Comparison of ENCODE assay signal across 20 mouse cellular contexts in genomic region chr17:69227426-69228014, GRCm38 (mm10).
A peak's percentile ranks its signal among the peaks of the same experiment; 100 is the strongest.
DNase-seq lines count a peak whose midpoint lies in the region; ATAC-seq and TF ChIP-seq lines count a peak whose summit lies in the region.
"Had no signal": no experiment of that assay in that cellular context is flagged by ENCODE, and none has a peak within 500 bp of the region (broad histone marks: within the 10 kb centered on the region; RNA-seq: fewer than 3 reads in every experiment).

No protein-coding gene starts in this region.

- H3K36me3 ChIP-seq in heart, embryonic 11.5 days (ENCODE audit: control insufficient read depth, insufficient read depth, low read length) = no peaks in the 10 kb centered on the region; the same call in 1 of the 2 replicates
- peaks cover 14% of the 10 kb centered on the region for H3K36me3 ChIP-seq in limb, embryonic 14.5 days (ENCODE audit: control insufficient read depth, insufficient read depth, low read length)
- peaks cover 4% of the 10 kb centered on the region; the same call in 1 of the 2 replicates for H3K36me3 ChIP-seq in limb, embryonic 10.5 days
- H3K36me3 ChIP-seq in embryonic facial prominence, embryonic 13.5 days = peaks cover 27% of the 10 kb centered on the region
- H3K36me3 ChIP-seq in forebrain, embryonic 14.5 days (ENCODE audit: control insufficient read depth, insufficient read depth, low read length) = no peaks in the 10 kb centered on the region
- H3K36me3 ChIP-seq: hindbrain, embryonic 12.5 days; midbrain, embryonic 12.5 days had no signal

- no peaks in the 10 kb centered on the region for H3K9me3 ChIP-seq in heart, embryonic 11.5 days (replicated peaks; ENCODE audit: control insufficient read depth, low read length)
- no peaks in the 10 kb centered on the region for H3K9me3 ChIP-seq in limb, embryonic 14.5 days (ENCODE audit: control insufficient read depth, low read length)
- H3K9me3 ChIP-seq in limb, embryonic 10.5 days (replicated peaks) = no peaks in the 10 kb centered on the region
- H3K9me3 ChIP-seq in embryonic facial prominence, embryonic 13.5 days = no peaks in the 10 kb centered on the region
- no peaks in the 10 kb centered on the region for H3K9me3 ChIP-seq in forebrain, embryonic 14.5 days (replicated peaks; ENCODE audit: control insufficient read depth, low read length)
- H3K9me3 ChIP-seq: hindbrain, embryonic 12.5 days; limb, embryonic 15.5 days; midbrain, embryonic 12.5 days had no signal

- peak overlapping the region; percentile 46 for H3K27ac ChIP-seq in heart, embryonic 11.5 days (ENCODE audit: low read depth, low read length)
- no peak overlapping the region; the same call in 1 of the 2 replicates for H3K27ac ChIP-seq in limb, embryonic 14.5 days (replicated peaks; ENCODE audit: low read depth, low read length)
- no peak overlapping the region for H3K27ac ChIP-seq in limb, embryonic 10.5 days
- peak overlapping the region; percentile 48 for H3K27ac ChIP-seq in embryonic facial prominence, embryonic 13.5 days
- H3K27ac ChIP-seq in forebrain, embryonic 14.5 days (ENCODE audit: low read depth, low read length) = no peak overlapping the region
- H3K27ac ChIP-seq: hindbrain, embryonic 12.5 days; left cerebral cortex, adult 2 months; limb, embryonic 15.5 days; midbrain, embryonic 12.5 days had no signal

- no peak overlapping the region for H3K4me3 ChIP-seq in heart, embryonic 11.5 days (ENCODE audit: low read depth, low read length)
- H3K4me3 ChIP-seq in limb, embryonic 14.5 days (replicated peaks; ENCODE audit: low read length) = no peak overlapping the region
- no peak overlapping the region for H3K4me3 ChIP-seq in limb, embryonic 10.5 days
- H3K4me3 ChIP-seq in embryonic facial prominence, embryonic 13.5 days = no peak overlapping the region
- H3K4me3 ChIP-seq in forebrain, embryonic 14.5 days (ENCODE audit: low read depth, low read length) = no peak overlapping the region
- H3K4me3 ChIP-seq: erythroblast, embryonic 14.5 days; hindbrain, embryonic 12.5 days; left cerebral cortex, adult 2 months; limb, embryonic 15.5 days; midbrain, embryonic 12.5 days had no signal

- no peak for ATAC-seq in heart, embryonic 11.5 days (replicated peaks; ENCODE audit: insufficient number of reproducible peaks, low FRiP score, low TSS enrichment)
- peak; percentile 51 for ATAC-seq in limb, embryonic 14.5 days (ENCODE audit: low FRiP score, low read depth)
- no peak for ATAC-seq in embryonic facial prominence, embryonic 13.5 days (ENCODE audit: insufficient number of reproducible peaks, insufficient read depth, low FRiP score, low TSS enrichment, low read depth)
- no peak for ATAC-seq in activated CD4-positive, CD25-positive, alpha-beta regulatory T cell, adult 4 months
- no peak for ATAC-seq in forebrain, embryonic 14.5 days

- no peak for TF ChIP-seq POLR2A in limb, embryonic 14.5 days (IDR thresholded peaks at IDR 0.05; ENCODE audit: borderline replicate concordance, extremely low read depth, insufficient read depth, insufficient read length)

- H3K4me1 ChIP-seq in heart, embryonic 11.5 days (ENCODE audit: control insufficient read depth, insufficient read depth, low read length) = peaks cover 30% of the 10 kb centered on the region
- H3K4me1 ChIP-seq in limb, embryonic 14.5 days (ENCODE audit: control insufficient read depth, insufficient read depth, low read length) = peaks cover 11% of the 10 kb centered on the region; the same call in 1 of the 2 replicates
- H3K4me1 ChIP-seq in limb, embryonic 10.5 days = peaks cover 7% of the 10 kb centered on the region
- peaks cover 44% of the 10 kb centered on the region for H3K4me1 ChIP-seq in embryonic facial prominence, embryonic 13.5 days
- peaks cover 13% of the 10 kb centered on the region for H3K4me1 ChIP-seq in forebrain, embryonic 14.5 days (ENCODE audit: control insufficient read depth, insufficient read depth, low read length)

- H3K4me2 ChIP-seq in heart, embryonic 11.5 days = peak overlapping the region; percentile 30
- no peak overlapping the region for H3K4me2 ChIP-seq in limb, embryonic 14.5 days (replicated peaks; ENCODE audit: low read depth, low read length, severe bottlenecking)
- H3K4me2 ChIP-seq in embryonic facial prominence, embryonic 13.5 days = no peak overlapping the region
- no peak overlapping the region for H3K4me2 ChIP-seq in forebrain, embryonic 14.5 days (ENCODE audit: low read length)
- H3K4me2 ChIP-seq: hindbrain, embryonic 12.5 days; limb, embryonic 15.5 days; midbrain, embryonic 12.5 days had no signal

- no peak overlapping the region for H3K9ac ChIP-seq in heart, embryonic 11.5 days (ENCODE audit: low read depth, low read length)
- H3K9ac ChIP-seq in limb, embryonic 14.5 days (ENCODE audit: low read depth, low read length, severe bottlenecking) = no peak overlapping the region
- H3K9ac ChIP-seq in embryonic facial prominence, embryonic 13.5 days = no peak overlapping the region
- no peak overlapping the region for H3K9ac ChIP-seq in forebrain, embryonic 14.5 days (ENCODE audit: low read length)
- H3K9ac ChIP-seq: hindbrain, embryonic 12.5 days; limb, embryonic 15.5 days; midbrain, embryonic 12.5 days had no signal

- DNase-seq in heart, adult 11 months = no peak
- peak; percentile 27 for DNase-seq in limb, embryonic 14.5 days (ENCODE audit: low spot score)
- no peak for DNase-seq in limb, embryonic 10.5 days (ENCODE audit: low spot score)
- peak; percentile 81 for DNase-seq in 3T3-L1 (ENCODE audit: low read depth, low spot score)
- DNase-seq in forebrain, embryonic 14.5 days (ENCODE audit: low spot score) = no peak
- DNase-seq: adrenal gland, postnatal 36 days; B cell, adult 2 months; cerebellum, postnatal 25 days; gastrocnemius, postnatal 25 days; kidney, adult 9 months; lung, adult 2 months; spleen, adult 18-20 months had no signal

- no peaks in the 10 kb centered on the region for H3K27me3 ChIP-seq in heart, embryonic 11.5 days (ENCODE audit: control insufficient read depth, insufficient read depth, low read length)
- H3K27me3 ChIP-seq in limb, embryonic 14.5 days (ENCODE audit: control insufficient read depth, insufficient read depth, low read length) = no peaks in the 10 kb centered on the region
- H3K27me3 ChIP-seq in limb, embryonic 10.5 days (ENCODE audit: low read depth, poor library complexity, severe bottlenecking) = no peaks in the 10 kb centered on the region
- H3K27me3 ChIP-seq in embryonic facial prominence, embryonic 13.5 days = no peaks in the 10 kb centered on the region
- no peaks in the 10 kb centered on the region for H3K27me3 ChIP-seq in forebrain, embryonic 14.5 days (replicated peaks; ENCODE audit: control insufficient read depth, insufficient read depth, low read length)
- H3K27me3 ChIP-seq: hindbrain, embryonic 12.5 days; limb, embryonic 15.5 days; midbrain, embryonic 12.5 days had no signal

- WGBS in heart, embryonic 11.5 days (ENCODE audit: insufficient replicate concordance) = 35% methylated on average over 9 of the region's 9 CpGs
- WGBS in limb, embryonic 14.5 days = 49% methylated on average over 9 of the region's 9 CpGs
- WGBS in limb, embryonic 10.5 days = 58% methylated on average over 9 of the region's 9 CpGs
- 30% methylated on average over 9 of the region's 9 CpGs for WGBS in embryonic facial prominence, embryonic 13.5 days
- WGBS in forebrain, embryonic 14.5 days = 56% methylated on average over 9 of the region's 9 CpGs

Comparison
In these comparisons a context has a peak if more than half of its experiments do, and no peak if none do; other contexts are left out.
1. DNase-seq: peak in limb, embryonic 14.5 days (single experiment) and 3T3-L1 (single experiment); none in heart, adult 11 months (single experiment), limb, embryonic 10.5 days (single experiment) and forebrain, embryonic 14.5 days (single experiment).
2. H3K27ac ChIP-seq: peak in heart, embryonic 11.5 days (single experiment) and embryonic facial prominence, embryonic 13.5 days (single experiment); none in limb, embryonic 14.5 days (single experiment), limb, embryonic 10.5 days (single experiment) and forebrain, embryonic 14.5 days (single experiment).